Mouse (Mus musculus): ENCODE results near the gene Ddx60. TPM values are rescaled to one million over a fixed set of nuclear protein-coding genes. Genes with fewer than 3 reads are reported as not detected.

The Ddx60 gene
- polyA plus RNA-seq, 1 experiment: 4.7 TPM

- 81% methylated on average over 2 of the region's 2 CpGs for WGBS
- TF ChIP-seq CTCF (IDR thresholded peaks at IDR 0.05; ENCODE audit: control insufficient read depth, insufficient read depth, low read length) (no peak), POLR2A (IDR thresholded peaks at IDR 0.05; ENCODE audit: borderline replicate concordance, control insufficient read depth, low read depth, low read length) (no peak)
- Histone ChIP-seq H3K4me3 (replicated peaks; ENCODE audit: control insufficient read depth, low read depth, low read length) (no peak overlapping the region), H3K4me1 (ENCODE audit: control insufficient read depth, insufficient read depth, low read length) (no peaks in the 10 kb centered on the region), H3K27ac (ENCODE audit: control insufficient read depth, insufficient read depth, low read depth, low read length, poor library complexity) (no peak overlapping the region)
Observed at GRCm38 (mm10) chr8:61997125-61997524, 69.2 kb downstream of the Ddx60 start.

GRCm38 (mm10) chr8:62014166-62014565, 86.3 kb downstream of the Ddx60 start:
- no peak overlapping the region for H3K4me3 ChIP-seq (replicated peaks; ENCODE audit: control insufficient read depth, low read depth, low read length)
- TF ChIP-seq CTCF (IDR thresholded peaks at IDR 0.05; ENCODE audit: control insufficient read depth, insufficient read depth, low read length) (no peak), POLR2A (IDR thresholded peaks at IDR 0.05; ENCODE audit: borderline replicate concordance, control insufficient read depth, low read depth, low read length) (no peak)
- WGBS: 51% methylated on average over 4 of the region's 4 CpGs

GRCm38 (mm10) chr8:62014582-62014981, 86.7 kb downstream of the Ddx60 start:
- Histone ChIP-seq H3K4me1 (ENCODE audit: control insufficient read depth, insufficient read depth, low read length) (no peaks in the 10 kb centered on the region; the same call in 1 of the 2 replicates), H3K4me3 (replicated peaks; ENCODE audit: control insufficient read depth, low read depth, low read length) (no peak overlapping the region), H3K27ac (ENCODE audit: control insufficient read depth, insufficient read depth, low read depth, low read length, poor library complexity) (no peak overlapping the region)
- WGBS: 50% methylated on average over 4 of the region's 4 CpGs
- TF ChIP-seq CTCF (IDR thresholded peaks at IDR 0.05; ENCODE audit: control insufficient read depth, insufficient read depth, low read length) (no peak), POLR2A (IDR thresholded peaks at IDR 0.05; ENCODE audit: borderline replicate concordance, control insufficient read depth, low read depth, low read length) (no peak)

More at GRCm38 (mm10) chr8:62014166-62014565, 86.3 kb downstream of the Ddx60 start:
- Histone ChIP-seq H3K4me1 (ENCODE audit: control insufficient read depth, insufficient read depth, low read length) (no peaks in the 10 kb centered on the region; the same call in 1 of the 2 replicates), H3K27ac (ENCODE audit: control insufficient read depth, insufficient read depth, low read depth, low read length, poor library complexity) (no peak overlapping the region)

DNA sequence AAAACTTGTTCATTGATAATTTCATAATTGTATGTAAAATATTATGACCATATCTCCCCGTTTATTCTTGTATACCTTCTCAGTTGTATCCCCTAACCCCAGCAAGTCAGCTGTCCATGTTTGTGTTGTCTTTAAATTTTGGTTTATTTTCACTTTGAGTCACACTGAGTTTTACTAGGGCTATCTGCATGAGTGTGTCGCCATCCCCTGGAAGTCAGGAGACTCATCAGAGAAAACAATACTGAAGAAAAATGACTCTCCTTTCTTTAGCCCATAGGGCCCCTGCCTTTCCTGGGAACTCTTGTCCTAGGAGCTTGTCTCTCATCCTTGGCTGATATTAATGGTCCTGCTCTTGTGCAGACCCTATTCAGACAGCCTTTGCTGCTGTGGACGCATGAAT, 106.5 kb downstream of the Ddx60 start:
- Histone ChIP-seq H3K4me1 (ENCODE audit: control insufficient read depth, insufficient read depth, low read length) (no peaks in the 10 kb centered on the region), H3K4me3 (replicated peaks; ENCODE audit: control insufficient read depth, low read depth, low read length) (no peak overlapping the region), H3K27ac (ENCODE audit: control insufficient read depth, insufficient read depth, low read depth, low read length, poor library complexity) (no peak overlapping the region)
- no peak for TF ChIP-seq POLR2A (IDR thresholded peaks at IDR 0.05; ENCODE audit: borderline replicate concordance, control insufficient read depth, low read depth, low read length)
- no peak for TF ChIP-seq CTCF (IDR thresholded peaks at IDR 0.05; ENCODE audit: control insufficient read depth, insufficient read depth, low read length)
- 79% methylated on average over 3 of the region's 3 CpGs for WGBS

DNA sequence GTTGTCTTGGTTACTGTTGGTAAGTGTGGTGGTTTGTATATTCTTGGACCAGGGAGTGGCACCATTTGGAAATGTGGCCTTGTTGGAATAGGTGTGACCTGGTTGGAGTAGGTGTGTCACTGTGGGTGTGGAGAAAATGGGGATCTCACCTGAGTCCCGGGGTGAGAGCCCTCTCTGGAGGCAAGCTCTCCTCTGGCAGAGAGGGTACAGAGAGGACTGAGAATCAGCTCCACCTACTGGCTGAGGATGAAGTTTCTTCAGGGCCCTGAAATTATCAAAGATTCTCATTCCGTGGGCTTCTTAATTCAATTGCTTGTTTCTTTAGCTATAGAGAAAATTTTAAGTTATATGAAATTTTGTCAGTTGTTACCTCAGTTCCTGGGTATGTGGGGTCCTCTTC, 118.9 kb downstream of the Ddx60 start:
- no peak for TF ChIP-seq POLR2A (IDR thresholded peaks at IDR 0.05; ENCODE audit: borderline replicate concordance, control insufficient read depth, low read depth, low read length)
- 0 out of 2 replicates have a peak, but pooled peaks have one; percentile 24 for TF ChIP-seq CTCF (IDR thresholded peaks at IDR 0.05; ENCODE audit: control insufficient read depth, insufficient read depth, low read length)
- Histone ChIP-seq H3K4me1 (ENCODE audit: control insufficient read depth, insufficient read depth, low read length) (no peaks in the 10 kb centered on the region), H3K27ac (ENCODE audit: control insufficient read depth, insufficient read depth, low read depth, low read length, poor library complexity) (no peak overlapping the region), H3K4me3 (replicated peaks; ENCODE audit: control insufficient read depth, low read depth, low read length) (no peak overlapping the region)
- 16% methylated on average over 2 of the region's 2 CpGs for WGBS

- Histone ChIP-seq H3K27ac (ENCODE audit: control insufficient read depth, insufficient read depth, low read depth, low read length, poor library complexity) (no peak overlapping the region), H3K4me3 (replicated peaks; ENCODE audit: control insufficient read depth, low read depth, low read length) (no peak overlapping the region), H3K4me1 (ENCODE audit: control insufficient read depth, insufficient read depth, low read length) (no peaks in the 10 kb centered on the region)
- TF ChIP-seq POLR2A (IDR thresholded peaks at IDR 0.05; ENCODE audit: borderline replicate concordance, control insufficient read depth, low read depth, low read length) (no peak), CTCF (IDR thresholded peaks at IDR 0.05; ENCODE audit: control insufficient read depth, insufficient read depth, low read length) (no peak)
Observed at GRCm38 (mm10) chr8:62060357-62060756, 132.5 kb downstream of the Ddx60 start.

DNA sequence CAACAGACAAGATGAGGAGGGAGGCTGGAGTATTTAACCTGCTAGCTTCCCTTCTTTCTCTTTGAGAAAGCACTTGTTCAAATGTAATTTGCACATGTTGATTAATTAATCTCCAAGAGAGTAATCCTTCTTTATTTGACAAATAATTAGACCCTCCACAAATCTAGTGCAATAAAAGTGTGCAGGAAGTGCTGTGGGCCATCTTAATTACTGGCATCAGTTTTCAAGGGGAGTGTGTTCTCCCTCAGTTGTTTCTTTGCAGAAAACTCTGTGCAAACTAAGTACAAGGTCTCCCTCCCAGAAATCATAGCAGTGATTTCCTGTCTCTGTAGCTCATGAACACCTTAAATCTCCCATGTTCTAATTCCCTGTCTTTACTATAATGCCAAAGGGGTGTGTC, 140.4 kb downstream of the Ddx60 start:
- H3K4me1 ChIP-seq (ENCODE audit: control insufficient read depth, insufficient read depth, low read length): no peaks in the 10 kb centered on the region
- TF ChIP-seq POLR2A (IDR thresholded peaks at IDR 0.05; ENCODE audit: borderline replicate concordance, control insufficient read depth, low read depth, low read length) (no peak), CTCF (IDR thresholded peaks at IDR 0.05; ENCODE audit: control insufficient read depth, insufficient read depth, low read length) (no peak)
- no peak overlapping the region for H3K4me3 ChIP-seq (replicated peaks; ENCODE audit: control insufficient read depth, low read depth, low read length)
- H3K27ac ChIP-seq (ENCODE audit: control insufficient read depth, insufficient read depth, low read depth, low read length, poor library complexity): no peak overlapping the region

- WGBS: 41% methylated on average over 3 of the region's 3 CpGs
- Histone ChIP-seq H3K27ac (ENCODE audit: control insufficient read depth, insufficient read depth, low read depth, low read length, poor library complexity) (no peak overlapping the region), H3K4me3 (replicated peaks; ENCODE audit: control insufficient read depth, low read depth, low read length) (no peak overlapping the region), H3K4me1 (ENCODE audit: control insufficient read depth, insufficient read depth, low read length) (no peaks in the 10 kb centered on the region)
- TF ChIP-seq POLR2A (IDR thresholded peaks at IDR 0.05; ENCODE audit: borderline replicate concordance, control insufficient read depth, low read depth, low read length) (no peak), CTCF (IDR thresholded peaks at IDR 0.05; ENCODE audit: control insufficient read depth, insufficient read depth, low read length) (no peak)
Observed at GRCm38 (mm10) chr8:62080195-62080802, 152.4 kb downstream of the Ddx60 start.

DNA sequence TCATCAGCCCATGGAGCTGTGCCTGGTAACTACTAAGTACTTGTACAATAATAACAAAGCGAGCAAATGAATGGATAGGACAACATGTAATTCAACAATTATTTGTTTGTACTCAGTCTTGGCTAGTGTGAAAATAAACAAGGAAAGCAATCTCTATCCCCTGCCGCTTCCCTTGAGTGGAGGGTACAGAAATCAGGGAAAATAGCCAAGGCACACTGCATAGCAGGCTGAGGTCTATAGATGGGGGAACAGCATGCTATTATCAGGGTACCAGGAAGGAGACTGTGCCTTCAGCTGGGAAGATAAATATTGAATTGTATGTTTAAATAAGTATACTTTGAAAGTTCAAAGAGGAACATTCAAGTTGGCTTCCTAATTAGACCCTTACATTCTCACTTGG, 153.9 kb downstream of the Ddx60 start:
- TF ChIP-seq CTCF (IDR thresholded peaks at IDR 0.05; ENCODE audit: control insufficient read depth, insufficient read depth, low read length) (no peak), POLR2A (IDR thresholded peaks at IDR 0.05; ENCODE audit: borderline replicate concordance, control insufficient read depth, low read depth, low read length) (no peak)
- Histone ChIP-seq H3K4me3 (replicated peaks; ENCODE audit: control insufficient read depth, low read depth, low read length) (no peak overlapping the region), H3K4me1 (ENCODE audit: control insufficient read depth, insufficient read depth, low read length) (no peaks in the 10 kb centered on the region), H3K27ac (ENCODE audit: control insufficient read depth, insufficient read depth, low read depth, low read length, poor library complexity) (no peak overlapping the region)
- WGBS: 82% methylated on average over 2 of the region's 2 CpGs

Other genes starting within 250 kb of the Ddx60 start
- 28.3 and 33.7 TPM in 2 replicates for gene Palld, start 25.4 kb upstream of the Ddx60 start, polyA plus RNA-seq (2011; ENCODE audit: insufficient read depth, insufficient read length, low replicate concordance, missing spikeins)
- gene Anxa10, start 195.1 kb downstream of the Ddx60 start, polyA plus RNA-seq (2011; ENCODE audit: insufficient read depth, insufficient read length, low replicate concordance, missing spikeins): not detected in 2 replicates